Mouse (Mus musculus) skeletal muscle tissue, adult 2 months (tissue): ENCODE data around the gene Gm19668.
"Not testable (repeated sequence)": the region's sequence is repeated elsewhere in the genome, so short reads cannot be mapped to it uniquely, and the experiment has no call there.

ENCODE experiments used
- DNase-seq: peaks from one replicate; pipeline ENCODE4 v3.0.0-alpha.2; 2012; ENCODE audit warnings: low read depth, low spot score

Gm19668 gene

GRCm38 (mm10) chr10:77771225-77771624 is 27.7 kb downstream of the Gm19668 start, which contains the start of gene Gm3238:
Gene Gm3238, minus strand, starts transcription at chr10:77771325.
- DNase-seq: not testable (repeated sequence)

GRCm38 (mm10) chr10:77769727-77770126 is 29.2 kb downstream of the Gm19668 start:
- no peak for DNase-seq

GRCm38 (mm10) chr10:77759582-77759981 is 39.4 kb downstream of the Gm19668 start, which contains the start of gene Gm3233:
Gene Gm3233, minus strand, starts transcription at chr10:77759682.
- DNase-seq: not testable (repeated sequence)

GRCm38 (mm10) chr10:77753448-77753847 is 45.5 kb downstream of the Gm19668 start:
- no peak for DNase-seq

- DNase-seq: not testable (repeated sequence)
Measured at GRCm38 (mm10) chr10:77752312-77752711, 46.6 kb downstream of the Gm19668 start.

GRCm38 (mm10) chr10:77751254-77751653 is 47.7 kb downstream of the Gm19668 start, which contains the start of gene Gm9736:
Gene Gm9736, minus strand, starts transcription at chr10:77751354.
- DNase-seq: not testable (repeated sequence)

GRCm38 (mm10) chr10:77750686-77751085 is 48.2 kb downstream of the Gm19668 start:
- not testable (repeated sequence) for DNase-seq
